Mouse (Mus musculus) midbrain, embryonic 12.5 days (tissue): Measurements from ENCODE around the gene Gm10401. TPM values are rescaled to one million over a fixed set of nuclear protein-coding genes. Genes with fewer than 3 reads are reported as not detected.
"Not testable (repeated sequence)": the region's sequence is repeated elsewhere in the genome, so short reads cannot be mapped to it uniquely, and the experiment has no call there.

ENCODE experiments used
- ATAC-seq: fragments of 200-750 bp; cut with Nextera tagmentation; 2 replicates; pipeline ENCODE4 v1.8.0; 2017; ENCODE audit warnings: low read depth, moderate TSS enrichment, moderate library complexity; ENCODE audit not compliant: low FRiP score
- H3K27ac ChIP-seq: fragments of 300-500 bp; sonication (generic); replicated peaks from 2 replicates; pipeline ENCODE4 v1.5.1; 2016; ENCODE audit warnings: mild to moderate bottlenecking
- H3K27me3 ChIP-seq: fragments of 300-500 bp; sonication (generic); 2 replicates; pipeline ENCODE4 v1.6.1; 2016; ENCODE audit warnings: mild to moderate bottlenecking
- H3K36me3 ChIP-seq: fragments of 300-500 bp; sonication (generic); 2 replicates; pipeline ENCODE4 v1.6.1; 2016
- H3K4me1 ChIP-seq: fragments of 300-500 bp; sonication (generic); 2 replicates; pipeline ENCODE4 v1.6.1; 2016
- H3K4me2 ChIP-seq: fragments of 300-500 bp; sonication (generic); replicated peaks from 2 replicates; pipeline ENCODE4 v1.6.1; 2016; ENCODE audit warnings: mild to moderate bottlenecking, moderate library complexity
- H3K4me3 ChIP-seq: fragments of 300-500 bp; sonication (generic); 2 replicates; pipeline ENCODE4 v1.5.1; 2016; ENCODE audit warnings: mild to moderate bottlenecking
- H3K9ac ChIP-seq: fragments of 300-500 bp; sonication (generic); replicated peaks from 2 replicates; pipeline ENCODE4 v1.6.1; 2016; ENCODE audit warnings: mild to moderate bottlenecking, moderate library complexity
- H3K9me3 ChIP-seq: fragments of 300-500 bp; sonication (generic); 2 replicates; pipeline ENCODE4 v1.6.1; 2016; ENCODE audit warnings: mild to moderate bottlenecking
- WGBS: fragments of 180-500 bp; shearing (Covaris S2); methylation state at CpG from one replicate; pipeline ENCODE4 v1.1.7; 2016; 5-methylcytosine and 5-hydroxymethylcytosine counted together
- polyA plus RNA-seq: library from polyadenylated mRNA; unstranded; fragments of >200 nt; fragmentation: Nextera tagmentation; extraction: Ambion mirVana; gene quantifications from 2 replicates; pipeline ENCODE4 v1.2.1, GENCODE M21; 2016

Gene Gm10401
- polyA plus RNA-seq, 1 experiment from 2014 or later: 25.3 TPM

- H3K27ac ChIP-seq: no peak overlapping the region
- peaks cover 50% of the 10 kb centered on the region for H3K36me3 ChIP-seq
- no peak overlapping the region for H3K9ac ChIP-seq
- no peak for ATAC-seq
- no peaks in the 10 kb centered on the region for H3K4me1 ChIP-seq
- no peaks in the 10 kb centered on the region for H3K9me3 ChIP-seq
- no peak overlapping the region for H3K4me3 ChIP-seq
- no peak overlapping the region for H3K4me2 ChIP-seq
- 89% methylated on average over 5 of the region's 5 CpGs for WGBS
- no peaks in the 10 kb centered on the region for H3K27me3 ChIP-seq
Measured at GRCm38 (mm10) chr5:115081636-115082035, 16.5 kb downstream of the Gm10401 start.

- Histone ChIP-seq H3K4me3 (no peak overlapping the region), H3K4me1 (no peaks in the 10 kb centered on the region), H3K4me2 (no peak overlapping the region), H3K36me3 (peaks cover 14% of the 10 kb centered on the region; the same call in 1 of the 2 replicates), H3K27me3 (no peaks in the 10 kb centered on the region), H3K9me3 (no peaks in the 10 kb centered on the region), H3K27ac (no peak overlapping the region), H3K9ac (no peak overlapping the region)
- ATAC-seq: no peak
- 54% methylated on average over 5 of the region's 5 CpGs for WGBS
Measured at GRCm38 (mm10) chr5:115076144-115076901, 21.8 kb downstream of the Gm10401 start.

GRCm38 (mm10) chr5:115074749-115075148, 23.3 kb downstream of the Gm10401 start:
- no peaks in the 10 kb centered on the region for H3K4me1 ChIP-seq

GRCm38 (mm10) chr5:115073306-115073705, 24.8 kb downstream of the Gm10401 start:
- not testable (repeated sequence) for H3K9me3 ChIP-seq, H3K27me3 ChIP-seq, H3K4me1 ChIP-seq, H3K9ac ChIP-seq, H3K4me3 ChIP-seq, ATAC-seq, H3K27ac ChIP-seq, H3K4me2 ChIP-seq
- 85% methylated on average over 8 of the region's 8 CpGs for WGBS
- H3K36me3 ChIP-seq: peaks cover 13% of the 10 kb centered on the region; the same call in 1 of the 2 replicates

More at GRCm38 (mm10) chr5:115074749-115075148, 23.3 kb downstream of the Gm10401 start:
- Histone ChIP-seq H3K9me3 (no peaks in the 10 kb centered on the region), H3K27me3 (no peaks in the 10 kb centered on the region), H3K9ac (no peak overlapping the region), H3K36me3 (peaks cover 13% of the 10 kb centered on the region; the same call in 1 of the 2 replicates), H3K4me3 (no peak overlapping the region), H3K4me2 (no peak overlapping the region), H3K27ac (no peak overlapping the region)
- ATAC-seq: no peak
- WGBS: 81% methylated on average over 4 of the region's 4 CpGs

- no peak overlapping the region for H3K4me2 ChIP-seq
- H3K4me3 ChIP-seq: no peak overlapping the region
- H3K9me3 ChIP-seq: no peaks in the 10 kb centered on the region
- no peaks in the 10 kb centered on the region for H3K4me1 ChIP-seq
- WGBS: 95% methylated on average over 7 of the region's 7 CpGs
- no peaks in the 10 kb centered on the region for H3K27me3 ChIP-seq
- ATAC-seq: no peak
- H3K36me3 ChIP-seq: peaks cover 13% of the 10 kb centered on the region; the same call in 1 of the 2 replicates
- no peak overlapping the region for H3K27ac ChIP-seq
- no peak overlapping the region for H3K9ac ChIP-seq
Measured at GRCm38 (mm10) chr5:115072143-115072542, 26.0 kb downstream of the Gm10401 start.

- ATAC-seq: no peak
- H3K27ac ChIP-seq: no peak overlapping the region
- no peak overlapping the region for H3K4me3 ChIP-seq
- 93% methylated on average over 11 of the region's 11 CpGs for WGBS
- H3K4me2 ChIP-seq: no peak overlapping the region
- H3K9me3 ChIP-seq: no peaks in the 10 kb centered on the region
- no peaks in the 10 kb centered on the region for H3K4me1 ChIP-seq
- H3K9ac ChIP-seq: no peak overlapping the region
- H3K27me3 ChIP-seq: no peaks in the 10 kb centered on the region
- H3K36me3 ChIP-seq: peaks cover 13% of the 10 kb centered on the region; the same call in 1 of the 2 replicates
Measured at GRCm38 (mm10) chr5:115071096-115071901, 26.8 kb downstream of the Gm10401 start.

GRCm38 (mm10) chr5:115070457-115070856, 27.6 kb downstream of the Gm10401 start:
- Histone ChIP-seq H3K27me3 (no peaks in the 10 kb centered on the region), H3K36me3 (peaks cover 12% of the 10 kb centered on the region; the same call in 1 of the 2 replicates), H3K4me2 (no peak overlapping the region), H3K9ac (no peak overlapping the region), H3K27ac (no peak overlapping the region), H3K4me3 (no peak overlapping the region), H3K4me1 (no peaks in the 10 kb centered on the region), H3K9me3 (no peaks in the 10 kb centered on the region)
- no peak for ATAC-seq
- WGBS: 97% methylated on average over 2 of the region's 2 CpGs

GRCm38 (mm10) chr5:115069611-115070010, 28.5 kb downstream of the Gm10401 start:
- Histone ChIP-seq H3K27ac (no peak overlapping the region), H3K4me1 (no peaks in the 10 kb centered on the region), H3K36me3 (peaks cover 10% of the 10 kb centered on the region; the same call in 1 of the 2 replicates), H3K4me3 (no peak overlapping the region), H3K27me3 (no peaks in the 10 kb centered on the region), H3K9me3 (no peaks in the 10 kb centered on the region), H3K4me2 (no peak overlapping the region), H3K9ac (no peak overlapping the region)
- ATAC-seq: no peak
- 89% methylated on average over 3 of the region's 3 CpGs for WGBS

GRCm38 (mm10) chr5:115068671-115069421, 29.2 kb downstream of the Gm10401 start:
- Histone ChIP-seq H3K4me1 (no peaks in the 10 kb centered on the region), H3K27ac (no peak overlapping the region), H3K9ac (no peak overlapping the region), H3K9me3 (no peaks in the 10 kb centered on the region), H3K27me3 (no peaks in the 10 kb centered on the region), H3K4me3 (no peak overlapping the region), H3K36me3 (0 out of 2 replicates have a peak, but pooled peaks cover 9% of the 10 kb centered on the region), H3K4me2 (no peak overlapping the region)
- no peak for ATAC-seq
- WGBS: 93% methylated on average over 11 of the region's 11 CpGs

GRCm38 (mm10) chr5:115066245-115066644, 31.9 kb downstream of the Gm10401 start:
- H3K36me3 ChIP-seq: 0 out of 2 replicates have a peak, but pooled peaks cover 19% of the 10 kb centered on the region
- H3K4me1 ChIP-seq: no peaks in the 10 kb centered on the region
- H3K9me3 ChIP-seq: no peaks in the 10 kb centered on the region
- no peak overlapping the region for H3K4me3 ChIP-seq
- ATAC-seq: no peak
- H3K4me2 ChIP-seq: no peak overlapping the region
- H3K27ac ChIP-seq: no peak overlapping the region
- no peaks in the 10 kb centered on the region for H3K27me3 ChIP-seq
- no peak overlapping the region for H3K9ac ChIP-seq
- WGBS: 84% methylated on average over 4 of the region's 4 CpGs

- 0 out of 2 replicates have a peak, but pooled peaks cover 19% of the 10 kb centered on the region for H3K36me3 ChIP-seq
- no peaks in the 10 kb centered on the region for H3K4me1 ChIP-seq
- no peak for ATAC-seq
- H3K4me2 ChIP-seq: no peak overlapping the region
- no peak overlapping the region for H3K9ac ChIP-seq
- WGBS: 93% methylated on average over 7 of the region's 7 CpGs
- H3K9me3 ChIP-seq: no peaks in the 10 kb centered on the region
- no peaks in the 10 kb centered on the region for H3K27me3 ChIP-seq
- H3K4me3 ChIP-seq: no peak overlapping the region
- H3K27ac ChIP-seq: no peak overlapping the region
Measured at GRCm38 (mm10) chr5:115063391-115063790, 34.7 kb downstream of the Gm10401 start.
